Mouse (Mus musculus): Measurements from ENCODE around the gene Klk1. TPM values are rescaled to one million over a fixed set of nuclear protein-coding genes. Genes with fewer than 3 reads are reported as not detected.

Gene Klk1
- polyA plus RNA-seq, 1 experiment = not detected

GRCm38 (mm10) chr7:44273446-44273845 is 48.3 kb downstream of the Klk1 start:
- TF ChIP-seq POLR2A (IDR thresholded peaks at IDR 0.05; ENCODE audit: insufficient read length, low read depth) (no peak), SRF (IDR thresholded peaks at IDR 0.05; ENCODE audit: control insufficient read depth, insufficient read length, low read depth) (no peak), MYOG (IDR thresholded peaks at IDR 0.05; ENCODE audit: control insufficient read depth in 1 of 3, insufficient read depth in 1 of 3, insufficient read length in 2 of 3, low read depth in 2 of 3) (no peak), REST (IDR thresholded peaks at IDR 0.05; ENCODE audit: insufficient read depth, insufficient read length) (no peak), MYOD1 (IDR thresholded peaks at IDR 0.05; ENCODE audit: control insufficient read depth in 1 of 3, insufficient read length in 2 of 3, low read depth in 2 of 3) (no peak), POLR2AphosphoS2 (IDR thresholded peaks at IDR 0.05; ENCODE audit: insufficient read length, low read depth) (no peak), TCF12 (IDR thresholded peaks at IDR 0.05; ENCODE audit: insufficient read depth, poor library complexity, severe bottlenecking) (no peak), CEBPB (IDR thresholded peaks at IDR 0.05; ENCODE audit: insufficient read depth, poor library complexity, severe bottlenecking) (no peak), E2F4 (IDR thresholded peaks at IDR 0.05; ENCODE audit: insufficient read depth) (no peak), USF1 (IDR thresholded peaks at IDR 0.05; ENCODE audit: low read depth) (no peak), TCF3 (IDR thresholded peaks at IDR 0.05; ENCODE audit: insufficient read length, low read depth) (no peak), MAX (IDR thresholded peaks at IDR 0.05; ENCODE audit: low read depth) (no peak)
- Histone ChIP-seq H3K4me3 (no peak overlapping the region), H3ac (ENCODE audit: control insufficient read depth, insufficient read length) (no peak overlapping the region), H3K36me3 (ENCODE audit: control insufficient read depth, insufficient read depth) (no peaks in the 10 kb centered on the region), H3K27me3 (ENCODE audit: control insufficient read depth, insufficient read depth, insufficient read length) (peaks cover 57% of the 10 kb centered on the region), H3K4me2 (ENCODE audit: low read depth) (no peak overlapping the region), H3K79me2 (ENCODE audit: control insufficient read depth, insufficient read depth) (no peaks in the 10 kb centered on the region)

- Histone ChIP-seq H3K4me2 (ENCODE audit: low read depth) (no peak overlapping the region), H3K4me3 (no peak overlapping the region), H3K36me3 (ENCODE audit: control insufficient read depth, insufficient read depth) (no peaks in the 10 kb centered on the region), H3K27me3 (ENCODE audit: control insufficient read depth, insufficient read depth, insufficient read length) (peaks cover 57% of the 10 kb centered on the region), H3K79me2 (ENCODE audit: control insufficient read depth, insufficient read depth) (no peaks in the 10 kb centered on the region), H3ac (ENCODE audit: control insufficient read depth, insufficient read length) (no peak overlapping the region)
- TF ChIP-seq MAX (IDR thresholded peaks at IDR 0.05; ENCODE audit: low read depth) (no peak), SRF (IDR thresholded peaks at IDR 0.05; ENCODE audit: control insufficient read depth, insufficient read length, low read depth) (no peak)
Observed at GRCm38 (mm10) chr7:44274096-44274495, 48.9 kb downstream of the Klk1 start.

GRCm38 (mm10) chr7:44275546-44275945 is 50.4 kb downstream of the Klk1 start:
- Histone ChIP-seq H3K36me3 (ENCODE audit: control insufficient read depth, insufficient read depth) (no peaks in the 10 kb centered on the region), H3ac (ENCODE audit: control insufficient read depth, insufficient read length) (no peak overlapping the region), H3K4me2 (ENCODE audit: low read depth) (no peak overlapping the region), H3K4me3 (no peak overlapping the region), H3K27me3 (ENCODE audit: control insufficient read depth, insufficient read depth, insufficient read length) (peaks cover 56% of the 10 kb centered on the region), H3K79me2 (ENCODE audit: control insufficient read depth, insufficient read depth) (no peaks in the 10 kb centered on the region)
- TF ChIP-seq POLR2A (IDR thresholded peaks at IDR 0.05; ENCODE audit: insufficient read length, low read depth) (no peak), MAX (IDR thresholded peaks at IDR 0.05; ENCODE audit: low read depth) (no peak), MYOG (IDR thresholded peaks at IDR 0.05; ENCODE audit: control insufficient read depth in 1 of 3, insufficient read depth in 1 of 3, insufficient read length in 2 of 3, low read depth in 2 of 3) (no peak), REST (IDR thresholded peaks at IDR 0.05; ENCODE audit: insufficient read depth, insufficient read length) (no peak), E2F4 (IDR thresholded peaks at IDR 0.05; ENCODE audit: insufficient read depth) (no peak), TCF12 (IDR thresholded peaks at IDR 0.05; ENCODE audit: insufficient read depth, poor library complexity, severe bottlenecking) (no peak), TCF3 (IDR thresholded peaks at IDR 0.05; ENCODE audit: insufficient read length, low read depth) (no peak), SRF (IDR thresholded peaks at IDR 0.05; ENCODE audit: control insufficient read depth, insufficient read length, low read depth) (no peak), POLR2AphosphoS2 (IDR thresholded peaks at IDR 0.05; ENCODE audit: insufficient read length, low read depth) (no peak), CEBPB (IDR thresholded peaks at IDR 0.05; ENCODE audit: insufficient read depth, poor library complexity, severe bottlenecking) (no peak), USF1 (IDR thresholded peaks at IDR 0.05; ENCODE audit: low read depth) (no peak), MYOD1 (IDR thresholded peaks at IDR 0.05; ENCODE audit: control insufficient read depth in 1 of 3, insufficient read length in 2 of 3, low read depth in 2 of 3) (no peak)

DNA sequence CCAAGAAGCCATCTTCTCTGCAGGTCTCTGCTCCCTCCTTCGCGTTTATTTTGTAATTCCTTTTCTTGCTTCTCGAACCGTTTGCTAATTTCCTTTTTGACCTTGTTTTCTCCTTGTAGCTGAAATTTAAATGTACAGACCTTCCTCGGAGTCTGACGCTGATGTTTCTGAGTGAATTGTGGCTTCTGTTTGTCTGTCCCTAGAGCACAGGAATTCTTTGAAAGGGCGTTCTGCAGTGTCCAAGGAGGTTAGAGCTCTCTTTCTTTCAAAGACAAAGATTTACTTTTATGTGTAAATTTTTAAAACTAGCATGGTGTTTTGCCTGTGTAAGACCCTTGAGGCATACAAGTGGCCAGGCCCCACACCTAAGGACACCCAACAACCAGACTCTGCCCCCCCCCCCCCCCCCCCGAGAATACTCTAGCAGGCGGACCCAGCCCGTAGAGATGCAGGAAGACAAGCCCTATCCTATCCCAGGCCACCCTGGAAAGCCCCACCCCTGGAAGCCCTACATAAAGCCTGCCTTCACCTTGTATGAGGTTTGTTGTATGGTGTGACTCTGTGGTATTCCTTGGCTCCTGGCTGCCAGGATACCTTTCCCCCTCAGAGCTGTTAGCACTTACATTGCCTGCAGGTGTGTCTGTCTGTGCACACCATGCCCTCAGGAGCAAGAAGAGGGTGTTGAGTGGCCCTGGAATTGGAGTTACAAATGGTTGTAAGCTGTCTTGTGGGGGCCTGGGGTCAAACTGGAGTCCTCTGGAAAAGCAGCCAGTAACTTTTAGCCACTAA is 51.5 kb downstream of the Klk1 start:
- peaks cover 58% of the 10 kb centered on the region for H3K27me3 ChIP-seq (ENCODE audit: control insufficient read depth, insufficient read depth, insufficient read length)
- H3K4me2 ChIP-seq (ENCODE audit: low read depth) = no peak overlapping the region
- no peak overlapping the region for H3ac ChIP-seq (ENCODE audit: control insufficient read depth, insufficient read length)
- no peaks in the 10 kb centered on the region for H3K36me3 ChIP-seq (ENCODE audit: control insufficient read depth, insufficient read depth)
- H3K79me2 ChIP-seq (ENCODE audit: control insufficient read depth, insufficient read depth) = no peaks in the 10 kb centered on the region
- TF ChIP-seq REST (IDR thresholded peaks at IDR 0.05; ENCODE audit: insufficient read depth, insufficient read length) (no peak), MAX (IDR thresholded peaks at IDR 0.05; ENCODE audit: low read depth) (no peak), CEBPB (IDR thresholded peaks at IDR 0.05; ENCODE audit: insufficient read depth, poor library complexity, severe bottlenecking) (no peak), USF1 (IDR thresholded peaks at IDR 0.05; ENCODE audit: low read depth) (no peak), MYOD1 (IDR thresholded peaks at IDR 0.05; ENCODE audit: control insufficient read depth in 1 of 3, insufficient read length in 2 of 3, low read depth in 2 of 3) (no peak), POLR2A (IDR thresholded peaks at IDR 0.05; ENCODE audit: insufficient read length, low read depth) (no peak), TCF3 (IDR thresholded peaks at IDR 0.05; ENCODE audit: insufficient read length, low read depth) (no peak)
- no peak overlapping the region for H3K4me3 ChIP-seq

DNA sequence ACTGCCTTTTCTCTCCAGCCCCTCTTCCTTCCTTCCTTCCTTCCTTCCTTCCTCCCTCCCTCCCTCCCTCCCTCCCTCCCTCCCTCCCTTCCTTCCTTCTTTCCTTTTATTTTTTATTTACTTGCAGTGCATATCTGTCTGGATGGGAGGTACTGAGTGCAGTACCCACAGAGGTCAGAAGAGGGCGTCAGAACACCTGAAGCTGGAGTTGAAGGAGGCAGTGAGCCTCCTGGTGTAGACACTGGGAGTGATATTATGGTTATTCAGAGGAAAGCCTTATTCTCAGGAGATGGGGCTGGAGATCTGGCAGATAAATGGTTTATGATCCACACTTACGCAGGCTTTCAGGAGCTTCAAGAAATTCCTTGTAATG is 52.1 kb downstream of the Klk1 start:
- Histone ChIP-seq H3K27me3 (ENCODE audit: control insufficient read depth, insufficient read depth, insufficient read length) (peaks cover 58% of the 10 kb centered on the region), H3K36me3 (ENCODE audit: control insufficient read depth, insufficient read depth) (no peaks in the 10 kb centered on the region)

More for the DNA sequence above, 52.1 kb downstream of the Klk1 start:
- H3ac ChIP-seq (ENCODE audit: control insufficient read depth, insufficient read length) = no peak overlapping the region
- H3K79me2 ChIP-seq (ENCODE audit: control insufficient read depth, insufficient read depth) = no peaks in the 10 kb centered on the region
- H3K4me3 ChIP-seq = no peak overlapping the region
- H3K4me2 ChIP-seq (ENCODE audit: low read depth) = no peak overlapping the region
- TF ChIP-seq MYOD1 (IDR thresholded peaks at IDR 0.05; ENCODE audit: control insufficient read depth in 1 of 3, insufficient read length in 2 of 3, low read depth in 2 of 3) (no peak), POLR2A (IDR thresholded peaks at IDR 0.05; ENCODE audit: insufficient read length, low read depth) (no peak), E2F4 (IDR thresholded peaks at IDR 0.05; ENCODE audit: insufficient read depth) (no peak), MAX (IDR thresholded peaks at IDR 0.05; ENCODE audit: low read depth) (no peak), USF1 (IDR thresholded peaks at IDR 0.05; ENCODE audit: low read depth) (no peak), TCF12 (IDR thresholded peaks at IDR 0.05; ENCODE audit: insufficient read depth, poor library complexity, severe bottlenecking) (no peak), REST (IDR thresholded peaks at IDR 0.05; ENCODE audit: insufficient read depth, insufficient read length) (no peak), CEBPB (IDR thresholded peaks at IDR 0.05; ENCODE audit: insufficient read depth, poor library complexity, severe bottlenecking) (no peak), SRF (IDR thresholded peaks at IDR 0.05; ENCODE audit: control insufficient read depth, insufficient read length, low read depth) (no peak), POLR2AphosphoS2 (IDR thresholded peaks at IDR 0.05; ENCODE audit: insufficient read length, low read depth) (no peak), TCF3 (IDR thresholded peaks at IDR 0.05; ENCODE audit: insufficient read length, low read depth) (no peak), MYOG (IDR thresholded peaks at IDR 0.05; ENCODE audit: control insufficient read depth in 1 of 3, insufficient read depth in 1 of 3, insufficient read length in 2 of 3, low read depth in 2 of 3) (no peak)

Measured in myocyte (in vitro differentiated cells).